Mouse (Mus musculus): Measurements from ENCODE around the gene Celsr2.

- no peak for TF ChIP-seq CTCF (IDR thresholded peaks at IDR 0.05; ENCODE audit: low read depth)
- TF ChIP-seq EP300 (IDR thresholded peaks at IDR 0.05; ENCODE audit: low read depth), result no peak
Observed at GRCm38 (mm10) chr3:108367173-108367572, 48.2 kb downstream of the Celsr2 start.

Data from heart, postnatal 0 days (tissue).